Mouse (Mus musculus): Measurements from ENCODE around the gene Daam1.

DNA sequence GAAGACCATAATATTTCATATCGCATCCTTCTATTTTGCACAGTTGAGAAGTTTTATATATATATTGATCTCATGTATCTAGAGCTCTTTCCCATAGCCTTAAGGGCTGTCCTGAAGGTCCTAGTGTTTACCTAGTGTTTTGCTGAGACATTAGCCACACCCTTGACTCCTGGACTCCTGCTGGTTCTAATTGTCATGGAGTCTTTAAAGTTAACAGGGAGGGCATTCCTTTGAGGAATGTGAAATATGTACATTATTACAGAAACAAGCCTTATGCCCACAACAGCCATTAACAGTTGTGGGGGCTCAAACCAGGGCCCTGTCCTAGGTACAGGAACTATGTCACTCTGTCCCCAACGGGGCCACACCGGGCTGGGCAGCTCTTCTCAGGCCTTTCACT lies 180.5 kb downstream of the Daam1 start:
- TF ChIP-seq CTCF (conservative IDR thresholded peaks at IDR 0.05; ENCODE audit: low read length) (no peak), NANOG (IDR thresholded peaks at IDR 0.05; ENCODE audit: borderline replicate concordance, low read length) (peak; percentile 54; the same call in 1 of the 2 replicates)
